Mouse (Mus musculus) lung, embryonic 14.5 days (tissue): ENCODE measurements at regions not wholly inside any gene's neighbourhood (a gene's known extent, or its start where the extent isn't known, plus 50 kb on each side); places are given as distances from the start of the nearest gene placed in this dataset.
"Not testable (repeated sequence)": the region's sequence is repeated elsewhere in the genome, so short reads cannot be mapped to it uniquely, and the experiment has no call there.

ENCODE experiments used
- ATAC-seq: fragments of 200-750 bp; cut with Nextera tagmentation; 2 replicates; pipeline ENCODE4 v1.8.0; 2017; ENCODE audit warnings: mild to moderate bottlenecking, moderate TSS enrichment, moderate library complexity; ENCODE audit not compliant: insufficient read depth
- DNase-seq: peaks from one replicate; pipeline ENCODE4 v3.0.0-alpha.2; 2015
- H3K27ac ChIP-seq: fragments of 300-500 bp; sonication (generic); 2 replicates; pipeline ENCODE4 v1.5.1; 2014; ENCODE audit warnings: low read depth, mild to moderate bottlenecking, moderate library complexity
- H3K27me3 ChIP-seq: fragments of 300-500 bp; sonication (generic); 2 replicates; pipeline ENCODE4 v1.6.1; 2014; ENCODE audit warnings: low read length, control low read depth; ENCODE audit not compliant: insufficient read depth
- H3K36me3 ChIP-seq: fragments of 300-500 bp; sonication (generic); 2 replicates; pipeline ENCODE4 v1.6.1; 2014; ENCODE audit warnings: control low read depth; ENCODE audit not compliant: insufficient read depth
- H3K4me1 ChIP-seq: fragments of 300-500 bp; sonication (generic); 2 replicates; pipeline ENCODE4 v1.6.1; 2014; ENCODE audit warnings: antibody characterized with exemption, control low read depth; ENCODE audit not compliant: insufficient read depth
- H3K4me2 ChIP-seq: fragments of 300-500 bp; sonication (generic); 2 replicates; pipeline ENCODE4 v1.6.1; 2014; ENCODE audit warnings: mild to moderate bottlenecking
- H3K4me3 ChIP-seq: fragments of 300-500 bp; sonication (generic); 2 replicates; pipeline ENCODE4 v1.5.1; 2014; ENCODE audit warnings: low read depth, low read length
- H3K9ac ChIP-seq: fragments of 300-500 bp; sonication (generic); 2 replicates; pipeline ENCODE4 v1.6.1; 2014
- H3K9me3 ChIP-seq: fragments of 300-500 bp; sonication (generic); 2 replicates; pipeline ENCODE4 v1.6.1; 2016; ENCODE audit warnings: low read depth, low read length, control low read depth
- CTCF ChIP-seq: IDR thresholded peaks from 2 replicates; pipeline ENCODE4 v1.5.1; 2016; ENCODE audit warnings: antibody characterized with exemption, low read depth
- WGBS: fragments of 180-500 bp; shearing (Covaris S2); extraction: QIAGEN DNeasy Blood & Tissue Kit; methylation state at CpG from one replicate; pipeline ENCODE4 v1.1.7; 2014; 5-methylcytosine and 5-hydroxymethylcytosine counted together

- ATAC-seq (no peak), DNase-seq (no peak)
- Histone ChIP-seq H3K9ac (no peak overlapping the region), H3K4me3 (no peak overlapping the region), H3K27me3 (no peaks in the 10 kb centered on the region), H3K9me3 (no peaks in the 10 kb centered on the region), H3K4me1 (no peaks in the 10 kb centered on the region), H3K4me2 (no peak overlapping the region), H3K27ac (no peak overlapping the region), H3K36me3 (no peaks in the 10 kb centered on the region)
- WGBS: 54% methylated on average over 1 of the region's 1 CpGs
- no peak for TF ChIP-seq CTCF
These were observed 384.2 kb upstream of the 1700009N14Rik start for GRCm38 (mm10) chr4:39065761-39066376.

- no peak overlapping the region for H3K4me3 ChIP-seq
- H3K9me3 ChIP-seq: no peaks in the 10 kb centered on the region
- no peak overlapping the region for H3K4me2 ChIP-seq
- H3K27me3 ChIP-seq: no peaks in the 10 kb centered on the region
- no peak overlapping the region for H3K9ac ChIP-seq
- ATAC-seq (no peak), DNase-seq (peak; percentile 12)
- H3K27ac ChIP-seq: no peak overlapping the region
- no peaks in the 10 kb centered on the region for H3K36me3 ChIP-seq
- 61% methylated on average over 3 of the region's 3 CpGs for WGBS
- no peaks in the 10 kb centered on the region for H3K4me1 ChIP-seq
- TF ChIP-seq CTCF: no peak
These were observed 382.7 kb upstream of the 1700009N14Rik start for GRCm38 (mm10) chr4:39067260-39067876.

GRCm38 (mm10) chr4:39071532-39071931, 378.6 kb upstream of the 1700009N14Rik start:
- Histone ChIP-seq H3K27me3 (no peaks in the 10 kb centered on the region), H3K4me3 (no peak overlapping the region), H3K36me3 (no peaks in the 10 kb centered on the region), H3K9me3 (no peaks in the 10 kb centered on the region), H3K4me2 (no peak overlapping the region), H3K27ac (no peak overlapping the region), H3K9ac (no peak overlapping the region), H3K4me1 (no peaks in the 10 kb centered on the region)
- DNase-seq (no peak), ATAC-seq (no peak)
- no peak for TF ChIP-seq CTCF

GRCm38 (mm10) chr4:39088284-39088683, 361.8 kb upstream of the 1700009N14Rik start:
- 78% methylated on average over 3 of the region's 3 CpGs for WGBS
- no peak for ATAC-seq
- Histone ChIP-seq H3K4me1 (no peaks in the 10 kb centered on the region), H3K36me3 (no peaks in the 10 kb centered on the region), H3K9me3 (no peaks in the 10 kb centered on the region), H3K27me3 (no peaks in the 10 kb centered on the region), H3K4me3 (no peak overlapping the region), H3K4me2 (no peak overlapping the region), H3K9ac (no peak overlapping the region), H3K27ac (no peak overlapping the region)
- no peak for TF ChIP-seq CTCF
- DNase-seq: no peak

GRCm38 (mm10) chr4:39109184-39109583, 340.9 kb upstream of the 1700009N14Rik start:
- no peak for ATAC-seq
- Histone ChIP-seq H3K27ac (no peak overlapping the region), H3K9me3 (no peaks in the 10 kb centered on the region), H3K36me3 (no peaks in the 10 kb centered on the region), H3K4me3 (no peak overlapping the region), H3K27me3 (no peaks in the 10 kb centered on the region), H3K4me2 (no peak overlapping the region), H3K4me1 (no peaks in the 10 kb centered on the region), H3K9ac (no peak overlapping the region)
- DNase-seq: no peak
- TF ChIP-seq CTCF: no peak
- 69% methylated on average over 1 of the region's 1 CpGs for WGBS

- not testable (repeated sequence) for DNase-seq, H3K9ac ChIP-seq, H3K27ac ChIP-seq, H3K36me3 ChIP-seq, ATAC-seq, H3K4me2 ChIP-seq, H3K27me3 ChIP-seq, H3K4me1 ChIP-seq, H3K4me3 ChIP-seq, H3K9me3 ChIP-seq
- WGBS: 90% methylated on average over 13 of the region's 13 CpGs
These were observed 336.7 kb upstream of the 1700009N14Rik start for GRCm38 (mm10) chr4:39113217-39113975.

- Histone ChIP-seq H3K27ac (no peak overlapping the region), H3K9me3 (no peaks in the 10 kb centered on the region), H3K9ac (no peak overlapping the region), H3K27me3 (no peaks in the 10 kb centered on the region), H3K4me1 (no peaks in the 10 kb centered on the region), H3K4me2 (no peak overlapping the region), H3K36me3 (no peaks in the 10 kb centered on the region), H3K4me3 (no peak overlapping the region)
- ATAC-seq (no peak), DNase-seq (no peak)
- no peak for TF ChIP-seq CTCF
These were observed 324.6 kb upstream of the 1700009N14Rik start for GRCm38 (mm10) chr4:39125528-39125927.
